Mouse (Mus musculus): ENCODE measurements around the gene Mtss1l. TPM values are rescaled to one million over a fixed set of nuclear protein-coding genes. Genes with fewer than 3 reads are reported as not detected.

Mtss1l gene
- polyA plus RNA-seq, 1 experiment from 2014 or later: 11.2 TPM

DNA sequence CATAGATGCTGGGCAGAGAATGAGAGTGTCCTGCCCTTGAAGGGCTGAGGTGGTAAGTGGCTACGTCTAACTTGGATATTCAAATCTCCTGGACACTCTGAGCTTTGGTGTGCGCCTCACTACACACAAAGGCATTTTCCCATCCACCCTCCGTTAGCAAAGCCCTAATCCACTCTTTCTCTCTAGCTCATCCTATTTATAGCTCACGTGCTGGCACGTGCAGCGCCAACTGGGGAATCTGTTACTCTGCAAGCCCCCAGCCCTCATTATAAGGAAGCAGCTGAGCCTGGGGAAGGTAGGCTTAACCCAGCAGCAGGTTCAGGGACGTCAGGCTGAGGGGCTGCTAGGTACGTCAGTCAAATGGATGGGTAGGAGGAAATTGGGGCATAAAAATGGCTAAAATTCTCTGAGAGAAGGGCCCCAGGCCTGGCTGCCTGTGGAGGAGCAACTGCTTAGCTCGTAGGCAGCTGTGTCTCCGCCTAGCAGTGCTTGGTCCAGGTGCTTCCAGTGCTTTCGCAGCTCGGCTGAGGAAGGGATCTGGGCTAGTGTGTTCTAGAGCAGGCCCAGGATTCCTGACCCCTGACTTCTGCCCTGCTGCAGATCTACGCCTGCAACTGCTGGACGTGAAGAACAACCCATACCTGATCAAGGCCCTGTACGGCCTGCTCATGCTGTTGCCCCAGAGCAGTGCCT lies 6.3 kb upstream of the Mtss1l start:
- Histone ChIP-seq H3K27me3 (ENCODE audit: control insufficient read depth, insufficient read depth, low read length) (no peaks in the 10 kb centered on the region), H3K36me3 (ENCODE audit: control insufficient read depth, insufficient read depth, low read length) (peaks cover 20% of the 10 kb centered on the region), H3K4me2 (replicated peaks; ENCODE audit: low read depth, low read length) (no peak overlapping the region), H3K4me1 (ENCODE audit: control insufficient read depth, insufficient read depth, low read length) (peaks cover 49% of the 10 kb centered on the region), H3K9ac (ENCODE audit: low read depth, low read length) (no peak overlapping the region), H3K4me3 (ENCODE audit: low read length) (no peak overlapping the region), H3K9me3 (ENCODE audit: control insufficient read depth, low read length) (no peaks in the 10 kb centered on the region), H3K27ac (ENCODE audit: low read depth, low read length) (peak overlapping the region; percentile 53; the same call in 1 of the 2 replicates)
- ATAC-seq (ENCODE audit: low FRiP score, low TSS enrichment): no peak
- 81% methylated on average over 15 of the region's 15 CpGs for WGBS

DNA sequence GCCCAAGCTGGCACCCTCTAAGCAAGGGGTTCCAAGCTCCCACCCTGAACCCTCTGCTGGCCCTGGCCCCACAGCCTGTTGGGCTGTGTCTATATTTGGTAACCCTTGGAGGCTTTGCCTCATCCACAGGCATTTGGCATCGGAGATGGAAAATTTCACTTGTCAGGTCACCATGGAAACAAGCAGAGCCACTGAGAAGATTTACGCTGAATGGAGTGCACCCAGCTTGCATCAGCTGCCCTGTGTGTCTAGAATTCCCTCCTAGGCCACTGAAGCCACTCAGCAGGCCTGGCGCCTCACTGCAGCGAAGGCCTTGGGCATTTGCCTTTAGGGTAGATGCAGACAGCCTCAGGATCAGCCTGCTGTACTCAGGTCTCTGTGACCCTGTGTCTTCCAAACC lies 5.2 kb upstream of the Mtss1l start:
- Histone ChIP-seq H3K4me3 (ENCODE audit: low read length) (no peak overlapping the region), H3K36me3 (ENCODE audit: control insufficient read depth, insufficient read depth, low read length) (peaks cover 20% of the 10 kb centered on the region), H3K27ac (ENCODE audit: low read depth, low read length) (no peak overlapping the region), H3K9me3 (ENCODE audit: control insufficient read depth, low read length) (no peaks in the 10 kb centered on the region), H3K27me3 (ENCODE audit: control insufficient read depth, insufficient read depth, low read length) (no peaks in the 10 kb centered on the region), H3K4me1 (ENCODE audit: control insufficient read depth, insufficient read depth, low read length) (peaks cover 60% of the 10 kb centered on the region), H3K9ac (ENCODE audit: low read depth, low read length) (no peak overlapping the region; the same call in 1 of the 2 replicates), H3K4me2 (replicated peaks; ENCODE audit: low read depth, low read length) (no peak overlapping the region)
- 55% methylated on average over 4 of the region's 4 CpGs for WGBS
- ATAC-seq (ENCODE audit: low FRiP score, low TSS enrichment): no peak

DNA sequence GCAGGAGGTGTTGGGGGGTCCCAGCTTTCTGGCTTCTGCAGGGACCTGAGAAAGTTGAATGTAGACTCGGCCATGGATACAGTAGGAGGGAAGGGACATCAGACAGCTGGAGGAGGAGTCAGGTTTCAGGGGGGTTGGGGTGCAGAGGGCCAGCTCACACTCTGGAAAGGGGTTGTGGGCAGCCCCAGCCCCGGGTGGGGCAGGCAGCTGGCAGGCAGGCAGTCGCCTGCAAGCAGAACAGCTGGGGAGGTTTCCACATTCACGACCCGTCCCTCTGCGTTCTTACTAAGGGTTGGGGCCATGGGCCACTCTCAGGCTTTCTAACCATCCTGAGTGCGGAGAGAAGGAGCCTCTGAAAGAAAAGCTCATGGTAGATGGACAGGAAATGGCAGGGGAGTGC lies 4.1 kb upstream of the Mtss1l start:
- peak overlapping the region; percentile 9; the same call in 1 of the 2 replicates for H3K27ac ChIP-seq (ENCODE audit: low read depth, low read length)
- H3K27me3 ChIP-seq (ENCODE audit: control insufficient read depth, insufficient read depth, low read length): no peaks in the 10 kb centered on the region
- WGBS: 32% methylated on average over 7 of the region's 7 CpGs
- peaks cover 12% of the 10 kb centered on the region for H3K36me3 ChIP-seq (ENCODE audit: control insufficient read depth, insufficient read depth, low read length)
- H3K9me3 ChIP-seq (ENCODE audit: control insufficient read depth, low read length): no peaks in the 10 kb centered on the region
- no peak for ATAC-seq (ENCODE audit: low FRiP score, low TSS enrichment)
- peak overlapping the region; percentile 34; the same call in 1 of the 2 replicates for H3K9ac ChIP-seq (ENCODE audit: low read depth, low read length)
- H3K4me3 ChIP-seq (ENCODE audit: low read length): no peak overlapping the region
- peaks cover 55% of the 10 kb centered on the region for H3K4me1 ChIP-seq (ENCODE audit: control insufficient read depth, insufficient read depth, low read length)
- no peak overlapping the region for H3K4me2 ChIP-seq (replicated peaks; ENCODE audit: low read depth, low read length)

- Histone ChIP-seq H3K9ac (ENCODE audit: low read depth, low read length) (no peak overlapping the region), H3K4me1 (ENCODE audit: control insufficient read depth, insufficient read depth, low read length) (peaks cover 67% of the 10 kb centered on the region), H3K9me3 (ENCODE audit: control insufficient read depth, low read length) (no peaks in the 10 kb centered on the region), H3K27ac (ENCODE audit: low read depth, low read length) (peak overlapping the region; percentile 55; the same call in 1 of the 2 replicates), H3K4me2 (replicated peaks; ENCODE audit: low read depth, low read length) (no peak overlapping the region), H3K4me3 (ENCODE audit: low read length) (no peak overlapping the region), H3K36me3 (ENCODE audit: control insufficient read depth, insufficient read depth, low read length) (0 out of 2 replicates have a peak, but pooled peaks cover 7% of the 10 kb centered on the region), H3K27me3 (ENCODE audit: control insufficient read depth, insufficient read depth, low read length) (no peaks in the 10 kb centered on the region)
- 61% methylated on average over 8 of the region's 8 CpGs for WGBS
- no peak for ATAC-seq (ENCODE audit: low FRiP score, low TSS enrichment)
These were observed 2.9 kb upstream of the Mtss1l start for GRCm38 (mm10) chr8:110718209-110718968.

- Histone ChIP-seq H3K4me1 (ENCODE audit: control insufficient read depth, insufficient read depth, low read length) (peaks cover 74% of the 10 kb centered on the region), H3K36me3 (ENCODE audit: control insufficient read depth, insufficient read depth, low read length) (0 out of 2 replicates have a peak, but pooled peaks cover 4% of the 10 kb centered on the region), H3K27ac (ENCODE audit: low read depth, low read length) (peak overlapping the region; percentile 55), H3K9me3 (ENCODE audit: control insufficient read depth, low read length) (no peaks in the 10 kb centered on the region), H3K4me3 (ENCODE audit: low read length) (no peak overlapping the region), H3K4me2 (replicated peaks; ENCODE audit: low read depth, low read length) (no peak overlapping the region), H3K9ac (ENCODE audit: low read depth, low read length) (no peak overlapping the region), H3K27me3 (ENCODE audit: control insufficient read depth, insufficient read depth, low read length) (no peaks in the 10 kb centered on the region)
- no peak for ATAC-seq (ENCODE audit: low FRiP score, low TSS enrichment)
- WGBS: 24% methylated on average over 12 of the region's 12 CpGs
These were observed 2.2 kb upstream of the Mtss1l start for GRCm38 (mm10) chr8:110718969-110719670.

DNA sequence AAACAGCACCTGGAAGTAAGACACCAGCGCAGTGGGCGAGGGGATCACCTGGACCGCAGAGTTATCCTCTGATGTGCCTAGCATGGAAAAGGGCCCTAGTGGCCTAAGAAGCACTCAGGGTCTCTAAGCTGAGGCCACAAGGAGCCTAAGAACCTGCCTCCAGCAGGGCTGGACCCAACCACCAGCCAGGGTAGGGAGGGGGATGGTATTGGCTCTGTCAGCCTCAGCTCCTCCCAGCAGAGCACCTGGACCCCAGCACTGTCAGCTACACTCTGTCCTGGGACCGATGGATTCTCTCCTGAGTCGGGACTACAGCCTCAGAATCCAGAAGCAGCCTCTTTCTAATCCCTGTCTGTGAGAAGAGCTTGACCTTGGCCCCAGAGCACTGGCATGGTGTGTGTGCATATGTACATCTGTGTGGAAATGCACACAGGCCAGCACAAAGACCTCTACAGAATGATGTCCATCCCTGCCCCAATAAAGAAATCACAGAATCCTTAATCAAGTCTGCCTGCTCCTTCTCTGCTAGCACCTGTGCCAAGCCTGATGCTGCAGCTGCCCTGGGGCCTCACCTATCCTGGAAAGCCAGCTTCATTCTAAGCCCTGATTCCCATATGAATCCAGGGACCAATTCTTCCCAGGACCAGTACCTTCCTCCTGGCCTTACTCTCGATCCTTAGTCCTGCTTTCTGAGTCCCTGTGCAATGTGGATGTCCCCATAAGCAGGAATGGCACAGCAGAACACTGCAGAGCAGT lies 1.2 kb upstream of the Mtss1l start:
- no peaks in the 10 kb centered on the region for H3K27me3 ChIP-seq (ENCODE audit: control insufficient read depth, insufficient read depth, low read length)
- no peak for ATAC-seq (ENCODE audit: low FRiP score, low TSS enrichment)
- H3K9me3 ChIP-seq (ENCODE audit: control insufficient read depth, low read length): no peaks in the 10 kb centered on the region
- no peak overlapping the region; the same call in 1 of the 2 replicates for H3K4me3 ChIP-seq (ENCODE audit: low read length)
- H3K9ac ChIP-seq (ENCODE audit: low read depth, low read length): no peak overlapping the region
- H3K27ac ChIP-seq (ENCODE audit: low read depth, low read length): peak overlapping the region; percentile 69; the same call in 1 of the 2 replicates
- H3K4me2 ChIP-seq (replicated peaks; ENCODE audit: low read depth, low read length): peak overlapping the region; percentile 89; the same call in 1 of the 2 replicates
- no peaks in the 10 kb centered on the region for H3K36me3 ChIP-seq (ENCODE audit: control insufficient read depth, insufficient read depth, low read length)
- H3K4me1 ChIP-seq (ENCODE audit: control insufficient read depth, insufficient read depth, low read length): peaks cover 84% of the 10 kb centered on the region
- 60% methylated on average over 6 of the region's 6 CpGs for WGBS

DNA sequence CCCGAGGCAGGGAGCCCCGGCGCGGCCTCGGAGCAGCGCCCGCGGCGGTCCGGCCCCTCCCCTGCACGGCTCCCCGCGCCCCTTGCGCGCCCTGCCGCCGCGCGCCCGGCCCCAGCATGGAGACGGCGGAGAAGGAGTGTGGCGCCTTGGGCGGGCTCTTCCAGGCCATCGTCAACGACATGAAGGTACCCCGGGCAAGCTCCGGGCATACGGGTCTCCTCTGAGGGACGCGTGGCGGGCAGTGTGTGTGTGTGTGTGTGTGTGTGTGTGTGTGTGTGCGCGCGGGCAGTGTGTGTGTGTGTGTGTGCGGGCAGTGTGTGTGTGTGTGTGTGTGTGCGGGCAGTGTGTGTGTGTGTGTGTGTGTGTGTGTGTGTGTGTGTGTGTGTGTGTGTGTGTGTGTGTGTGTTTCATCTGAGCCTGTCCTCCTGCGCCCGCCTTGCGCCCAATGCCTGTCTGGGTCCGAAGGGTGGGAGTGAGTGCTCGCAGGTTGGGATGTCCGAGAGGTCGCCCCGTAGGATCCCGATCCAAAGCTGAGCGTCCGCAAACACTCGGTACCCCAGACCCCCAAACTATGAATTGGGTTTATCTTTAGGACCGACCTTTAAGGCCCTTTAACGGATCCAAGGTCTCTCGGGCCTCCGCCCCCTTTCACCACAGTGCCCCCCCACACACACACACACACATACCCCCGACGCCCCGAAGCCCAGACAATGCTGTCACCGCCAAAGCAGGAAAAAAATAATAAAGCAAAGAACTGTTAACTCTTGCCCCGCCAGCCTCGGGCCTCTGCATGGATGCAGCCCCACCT lies 534 bp downstream of the Mtss1l start:
- Histone ChIP-seq H3K9me3 (ENCODE audit: control insufficient read depth, low read length) (no peaks in the 10 kb centered on the region), H3K27ac (ENCODE audit: low read depth, low read length) (peak overlapping the region; percentile 69; the same call in 1 of the 2 replicates), H3K27me3 (ENCODE audit: control insufficient read depth, insufficient read depth, low read length) (no peaks in the 10 kb centered on the region), H3K4me2 (replicated peaks; ENCODE audit: low read depth, low read length) (peak overlapping the region; percentile 89), H3K4me3 (ENCODE audit: low read length) (peak overlapping the region; percentile 72), H3K9ac (ENCODE audit: low read depth, low read length) (peak overlapping the region; percentile 97), H3K4me1 (ENCODE audit: control insufficient read depth, insufficient read depth, low read length) (peaks cover 80% of the 10 kb centered on the region), H3K36me3 (ENCODE audit: control insufficient read depth, insufficient read depth, low read length) (peaks cover 3% of the 10 kb centered on the region; the same call in 1 of the 2 replicates)
- peak; percentile 43 for ATAC-seq (ENCODE audit: low FRiP score, low TSS enrichment)
- under 1% methylated on average over 38 of the region's 59 CpGs for WGBS

All from kidney, embryonic 14.5 days (tissue).